Mouse (Mus musculus) intestine, embryonic 14.5 days (tissue): ENCODE data around the gene Gemin7. TPM values are rescaled to one million over a fixed set of nuclear protein-coding genes. Genes with fewer than 3 reads are reported as not detected.
A peak's percentile ranks its signal among the peaks of the same experiment; 100 is the strongest.

Source experiments
- ATAC-seq: fragments of 200-750 bp; cut with Nextera tagmentation; replicated peaks from 2 replicates; pipeline ENCODE4 v1.8.0; 2017; ENCODE audit warnings: low read depth, moderate number of reproducible peaks, moderate TSS enrichment, moderate library complexity; ENCODE audit not compliant: low FRiP score, low TSS enrichment
- DNase-seq: peaks from one replicate; pipeline ENCODE4 v3.0.0-alpha.2; 2018; ENCODE audit warnings: low spot score
- H3K27ac ChIP-seq: fragments of 300-500 bp; sonication (generic); 2 replicates; pipeline ENCODE4 v1.5.1; 2014; ENCODE audit warnings: low read depth, mild to moderate bottlenecking, control low read depth
- H3K27me3 ChIP-seq: fragments of 300-500 bp; sonication (generic); replicated peaks from 2 replicates; pipeline ENCODE4 v1.6.1; 2014; ENCODE audit warnings: low read length, control low read depth; ENCODE audit not compliant: control insufficient read depth, insufficient read depth
- H3K36me3 ChIP-seq: fragments of 300-500 bp; sonication (generic); 2 replicates; pipeline ENCODE4 v1.6.1; 2014; ENCODE audit warnings: low read length, control low read depth; ENCODE audit not compliant: control insufficient read depth, insufficient read depth
- H3K4me1 ChIP-seq: fragments of 300-500 bp; sonication (generic); replicated peaks from 2 replicates; pipeline ENCODE4 v1.6.1; 2014; ENCODE audit warnings: low read length, control low read depth, mixed read lengths; ENCODE audit not compliant: control insufficient read depth, insufficient read depth
- H3K4me2 ChIP-seq: fragments of 300-500 bp; sonication (generic); 2 replicates; pipeline ENCODE4 v1.6.1; 2014; ENCODE audit warnings: low read length
- H3K4me3 ChIP-seq: fragments of 300-500 bp; sonication (generic); 2 replicates; pipeline ENCODE4 v1.5.1; 2014; ENCODE audit warnings: low read depth, low read length, control low read depth, mixed read lengths
- H3K9ac ChIP-seq: fragments of 300-500 bp; sonication (generic); 2 replicates; pipeline ENCODE4 v1.6.1; 2014; ENCODE audit warnings: mild to moderate bottlenecking, low read length
- H3K9me3 ChIP-seq: fragments of 300-500 bp; sonication (generic); 2 replicates; pipeline ENCODE4 v1.6.1; 2016; ENCODE audit warnings: low read length, control low read depth; ENCODE audit not compliant: control insufficient read depth
- WGBS: fragments of 180-500 bp; shearing (Covaris S2); extraction: QIAGEN DNeasy Blood & Tissue Kit; methylation state at CpG from one replicate; pipeline ENCODE4 v1.1.7; 2014; 5-methylcytosine and 5-hydroxymethylcytosine counted together
- polyA plus RNA-seq: library from polyadenylated mRNA; unstranded; fragments of >200 nt; fragmentation: Nextera tagmentation; extraction: Ambion mirVana; gene quantifications from 2 replicates; pipeline ENCODE4 v1.2.1, GENCODE M21; 2014

Gemin7 gene
- polyA plus RNA-seq = 176 and 180 TPM in 2 replicates

- under 1% methylated on average over 56 of the region's 56 CpGs for WGBS
- no peak within 1 kb of the TSS for H3K27ac ChIP-seq
Measured at GRCm38 (mm10) chr7:19577141-19577852, at the start of gene Gemin7, which contains the start of gene Zfp296. Gene Gemin7, minus strand, starts transcription at chr7:19577595. Gene Zfp296, plus strand, starts transcription at chr7:19577287.

GRCm38 (mm10) chr7:19623433-19623832 is 46.0 kb upstream of the Gemin7 start:
- 67% methylated on average over 2 of the region's 2 CpGs for WGBS
- H3K4me1 ChIP-seq = no peaks in the 10 kb centered on the region; the same call in 1 of the 2 replicates
- no peak overlapping the region for H3K9ac ChIP-seq
- no peaks in the 10 kb centered on the region for H3K36me3 ChIP-seq
- H3K4me2 ChIP-seq = no peak overlapping the region
- no peak overlapping the region for H3K4me3 ChIP-seq
- DNase-seq = no peak
- no peak for ATAC-seq
- no peak overlapping the region for H3K27ac ChIP-seq
- H3K27me3 ChIP-seq = 0 out of 2 replicates have a peak, but pooled peaks cover 6% of the 10 kb centered on the region
- no peaks in the 10 kb centered on the region for H3K9me3 ChIP-seq

More at GRCm38 (mm10) chr7:19577141-19577852, at the start of gene Gemin7, which contains the start of gene Zfp296:
- Histone ChIP-seq H3K36me3 (peaks cover 25% of the 10 kb centered on the region), H3K4me3 (peak within 1 kb of the TSS; percentile 39), H3K4me1 (peaks cover 16% of the 10 kb centered on the region), H3K9ac (peak within 1 kb of the TSS; percentile 38), H3K27me3 (peaks cover 35% of the 10 kb centered on the region), H3K9me3 (no peaks in the 10 kb centered on the region), H3K4me2 (peak within 1 kb of the TSS; percentile 85)
- ATAC-seq = no peak
- DNase-seq = peak; percentile 74

DNA sequence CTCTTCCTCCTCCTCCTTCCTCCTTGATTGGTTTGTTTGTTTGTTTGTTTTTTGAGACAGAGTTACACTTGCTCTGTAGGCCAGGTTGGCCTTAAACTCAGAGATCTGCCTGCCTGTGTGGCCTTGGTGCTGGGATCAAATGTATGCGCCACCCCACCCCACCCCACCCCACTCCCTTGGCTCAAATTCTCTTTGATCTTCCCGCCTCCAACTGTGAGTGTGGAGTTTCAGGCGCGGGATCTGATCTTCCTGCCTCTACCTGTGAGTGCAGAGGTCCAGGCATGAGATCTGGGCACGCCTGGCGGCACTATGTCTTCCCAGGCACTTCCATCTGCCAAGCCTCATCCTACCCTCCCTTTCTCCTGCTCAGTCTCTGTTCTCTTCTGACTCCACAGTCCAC is 44.8 kb upstream of the Gemin7 start:
- H3K4me2 ChIP-seq = no peak overlapping the region
- H3K27ac ChIP-seq = no peak overlapping the region
- no peak overlapping the region for H3K9ac ChIP-seq
- no peak for ATAC-seq
- H3K9me3 ChIP-seq = no peaks in the 10 kb centered on the region
- 0 out of 2 replicates have a peak, but pooled peaks cover 6% of the 10 kb centered on the region for H3K27me3 ChIP-seq
- WGBS = 29% methylated on average over 6 of the region's 6 CpGs
- no peaks in the 10 kb centered on the region; the same call in 1 of the 2 replicates for H3K4me1 ChIP-seq
- DNase-seq = no peak
- no peaks in the 10 kb centered on the region for H3K36me3 ChIP-seq
- H3K4me3 ChIP-seq = no peak overlapping the region

GRCm38 (mm10) chr7:19620811-19621210 is 43.4 kb upstream of the Gemin7 start:
- no peak overlapping the region for H3K9ac ChIP-seq
- H3K4me2 ChIP-seq = no peak overlapping the region
- 0 out of 2 replicates have a peak, but pooled peaks cover 6% of the 10 kb centered on the region for H3K27me3 ChIP-seq
- H3K27ac ChIP-seq = no peak overlapping the region
- H3K36me3 ChIP-seq = no peaks in the 10 kb centered on the region
- H3K9me3 ChIP-seq = no peaks in the 10 kb centered on the region
- 88% methylated on average over 7 of the region's 7 CpGs for WGBS
- no peak overlapping the region for H3K4me3 ChIP-seq
- H3K4me1 ChIP-seq = no peaks in the 10 kb centered on the region; the same call in 1 of the 2 replicates
- DNase-seq (no peak), ATAC-seq (no peak)

DNA sequence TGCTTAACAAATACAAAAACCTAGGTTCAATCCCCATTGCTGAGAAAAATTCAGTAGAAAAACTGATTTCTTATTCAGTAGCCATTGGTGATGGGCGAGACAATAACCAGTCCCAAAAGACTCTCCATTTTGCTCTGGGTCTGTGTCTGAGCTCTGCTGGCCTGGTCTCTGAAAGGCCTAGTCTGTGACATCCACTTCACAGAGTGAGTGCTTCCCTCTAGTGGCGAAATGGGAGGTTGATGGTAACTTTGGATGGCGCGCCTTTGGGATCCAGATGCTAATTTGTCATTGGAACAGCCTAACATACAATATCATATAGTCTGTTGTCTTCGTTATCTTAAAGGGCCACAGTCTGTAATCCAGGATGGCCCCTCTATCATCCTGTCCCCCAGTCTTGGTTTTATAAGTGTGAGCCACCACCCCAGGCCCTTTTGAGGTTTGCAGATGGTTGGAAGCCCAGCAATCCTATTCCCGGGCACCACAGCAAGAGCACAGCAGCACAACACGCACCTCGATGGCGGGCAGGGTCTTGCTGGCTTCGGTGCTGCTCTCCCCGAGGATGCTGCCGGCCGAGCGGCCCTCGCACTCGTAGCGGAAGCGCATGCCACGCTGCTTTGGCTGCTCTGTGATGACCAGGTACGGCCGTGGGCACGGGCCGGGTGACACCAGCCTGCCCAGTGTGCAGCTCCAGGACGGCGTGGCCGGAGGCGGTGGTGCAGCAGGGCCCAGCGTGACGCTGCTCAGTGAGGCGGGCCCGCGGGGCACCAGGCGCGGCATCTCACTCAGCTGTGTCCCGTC is 41.8 kb upstream of the Gemin7 start:
- Histone ChIP-seq H3K4me1 (no peaks in the 10 kb centered on the region; the same call in 1 of the 2 replicates), H3K9ac (peak overlapping the region; percentile 34), H3K27me3 (0 out of 2 replicates have a peak, but pooled peaks cover 6% of the 10 kb centered on the region), H3K9me3 (no peaks in the 10 kb centered on the region), H3K36me3 (no peaks in the 10 kb centered on the region), H3K27ac (no peak overlapping the region), H3K4me3 (peak overlapping the region; percentile 29), H3K4me2 (peak overlapping the region; percentile 50)
- DNase-seq (peak; percentile 87), ATAC-seq (peak; percentile 63; the same call in 1 of the 2 replicates)
- WGBS = 7% methylated on average over 35 of the region's 35 CpGs

DNA sequence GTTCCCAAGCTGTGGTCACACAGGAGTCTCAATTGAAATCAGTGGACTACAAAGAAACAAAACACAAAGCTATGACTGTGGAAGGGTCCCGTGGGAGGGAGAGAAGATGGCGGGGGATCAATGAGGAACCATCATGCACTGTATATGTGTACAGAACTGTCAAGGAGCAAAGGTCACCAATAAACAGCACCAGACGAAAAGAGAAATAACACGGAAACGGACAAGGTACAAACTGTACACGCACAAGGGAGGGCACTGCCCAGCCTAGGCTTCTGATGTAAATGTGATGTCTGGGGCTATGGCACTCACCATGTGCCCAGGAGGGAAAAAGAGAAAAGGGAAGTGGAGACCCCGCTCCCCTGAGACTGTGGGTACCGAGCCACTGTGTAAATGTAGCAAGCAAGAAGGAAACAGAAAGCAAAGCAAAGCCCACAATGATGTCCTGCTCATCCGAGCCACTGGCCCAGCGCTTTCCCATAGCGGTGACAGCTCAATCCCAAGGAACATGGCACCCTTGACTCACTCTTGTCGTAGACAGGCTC is 37.7 kb upstream of the Gemin7 start:
- Histone ChIP-seq H3K4me1 (no peaks in the 10 kb centered on the region; the same call in 1 of the 2 replicates), H3K36me3 (no peaks in the 10 kb centered on the region), H3K27ac (no peak overlapping the region), H3K27me3 (0 out of 2 replicates have a peak, but pooled peaks cover 6% of the 10 kb centered on the region), H3K9ac (no peak overlapping the region), H3K9me3 (no peaks in the 10 kb centered on the region), H3K4me2 (no peak overlapping the region), H3K4me3 (no peak overlapping the region)
- DNase-seq (no peak), ATAC-seq (no peak)
- 89% methylated on average over 12 of the region's 12 CpGs for WGBS

DNA sequence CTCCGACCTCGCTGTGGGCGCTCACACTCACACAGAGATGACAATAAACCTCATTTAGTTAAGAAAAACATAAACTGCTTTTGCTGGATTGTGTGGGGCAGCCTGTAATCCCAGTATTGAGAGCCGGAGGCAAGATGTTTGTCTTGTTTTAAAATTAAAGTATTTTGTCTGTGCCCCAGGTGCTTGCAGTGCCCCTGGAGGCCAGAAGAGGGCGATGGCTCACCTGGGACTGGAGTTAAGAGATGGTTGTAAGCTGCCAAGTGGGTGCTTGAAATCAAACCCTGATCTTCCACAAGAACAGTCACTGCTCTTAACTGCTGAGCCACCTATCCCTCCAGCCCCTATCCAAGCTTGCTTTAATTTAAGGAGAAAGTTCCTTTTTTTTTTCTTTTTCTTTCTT is 33.6 kb upstream of the Gemin7 start:
- no peaks in the 10 kb centered on the region for H3K9me3 ChIP-seq
- H3K36me3 ChIP-seq = no peaks in the 10 kb centered on the region
- WGBS = 75% methylated on average over 5 of the region's 5 CpGs
- DNase-seq = no peak
- H3K27me3 ChIP-seq = no peaks in the 10 kb centered on the region
- H3K4me3 ChIP-seq = no peak overlapping the region
- no peaks in the 10 kb centered on the region for H3K4me1 ChIP-seq
- H3K9ac ChIP-seq = no peak overlapping the region
- ATAC-seq = no peak
- no peak overlapping the region for H3K4me2 ChIP-seq
- H3K27ac ChIP-seq = no peak overlapping the region

DNA sequence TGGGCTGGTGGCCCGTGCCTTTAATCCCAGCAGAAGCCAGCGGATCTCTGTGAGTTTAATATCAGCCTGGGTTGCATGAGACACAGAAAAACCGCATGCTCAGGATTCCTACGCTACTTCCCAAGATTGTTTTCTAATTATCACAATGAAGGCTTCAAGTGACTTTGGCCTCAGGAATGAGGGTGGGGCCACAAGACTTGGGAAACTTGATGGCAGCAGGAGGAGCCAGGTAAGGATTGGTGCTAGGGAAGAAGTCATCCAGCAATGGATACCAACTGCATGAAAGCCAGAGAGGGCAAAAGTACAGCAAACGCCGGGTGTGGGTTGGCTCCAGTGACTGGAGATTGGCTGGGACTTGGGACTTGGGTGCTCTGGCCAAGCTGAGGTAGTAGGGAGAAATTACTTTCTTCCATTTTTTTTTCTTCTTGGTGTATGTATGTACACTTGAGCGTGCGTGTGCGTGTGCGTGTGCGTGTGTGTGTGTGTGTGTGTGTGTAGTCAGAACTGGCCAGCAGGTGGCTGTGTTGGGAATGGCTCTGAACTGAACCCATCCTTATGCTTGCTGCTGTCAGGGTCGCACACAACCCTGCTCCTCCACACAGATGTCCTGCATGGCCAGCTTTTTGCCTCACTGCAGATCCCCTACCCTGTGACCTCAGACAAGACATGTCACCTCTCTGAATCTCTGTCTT is 32.4 kb upstream of the Gemin7 start:
- no peak overlapping the region for H3K4me3 ChIP-seq
- no peak overlapping the region for H3K4me2 ChIP-seq
- H3K36me3 ChIP-seq = no peaks in the 10 kb centered on the region
- H3K9ac ChIP-seq = no peak overlapping the region
- ATAC-seq = no peak
- H3K27me3 ChIP-seq = no peaks in the 10 kb centered on the region
- H3K27ac ChIP-seq = no peak overlapping the region
- H3K9me3 ChIP-seq = no peaks in the 10 kb centered on the region
- no peaks in the 10 kb centered on the region for H3K4me1 ChIP-seq
- 89% methylated on average over 12 of the region's 12 CpGs for WGBS
- DNase-seq = no peak
